Mouse (Mus musculus) adrenal gland, postnatal 14 days (tissue): ENCODE results near the gene Ptprd. TPM values are rescaled to one million over a fixed set of nuclear protein-coding genes. Genes with fewer than 3 reads are reported as not detected.

Experiments
- DNase-seq: peaks from one replicate; pipeline ENCODE4 v3.0.0; 2021; ENCODE audit warnings: mixed read lengths
- total RNA-seq: library from RNA; stranded (reverse); gene quantifications from 2 replicates; pipeline ENCODE4 v1.2.3, GENCODE M21; 2021

Ptprd gene
- total RNA-seq, 1 experiment from 2014 or later: 101 TPM

- DNase-seq: no peak
Measured at GRCm38 (mm10) chr4:77241852-77242455, 969.8 kb downstream of the Ptprd start.

GRCm38 (mm10) chr4:77238144-77238543 is 973.6 kb downstream of the Ptprd start:
- DNase-seq: no peak

- DNase-seq: no peak
Measured at GRCm38 (mm10) chr4:77233243-77233642, 978.5 kb downstream of the Ptprd start.

- DNase-seq: no peak
Measured at GRCm38 (mm10) chr4:77168866-77169265, 1042.9 kb downstream of the Ptprd start.

GRCm38 (mm10) chr4:77157601-77158000 is 1054.2 kb downstream of the Ptprd start:
- DNase-seq: no peak

- DNase-seq: no peak
Measured at GRCm38 (mm10) chr4:77155561-77155960, 1056.2 kb downstream of the Ptprd start.

- DNase-seq: no peak
Measured at GRCm38 (mm10) chr4:77155037-77155436, 1056.7 kb downstream of the Ptprd start.

GRCm38 (mm10) chr4:77124852-77125251 is 1086.9 kb downstream of the Ptprd start:
- DNase-seq: no peak

- no peak for DNase-seq
Measured at GRCm38 (mm10) chr4:77110894-77111293, 1100.9 kb downstream of the Ptprd start.

- no peak for DNase-seq
Measured at GRCm38 (mm10) chr4:77107291-77107690, 1104.5 kb downstream of the Ptprd start.

- peak; percentile 47 for DNase-seq
Measured at GRCm38 (mm10) chr4:77083165-77083564, 1128.6 kb downstream of the Ptprd start.

- no peak for DNase-seq
Measured at GRCm38 (mm10) chr4:77077607-77078006, 1134.2 kb downstream of the Ptprd start.

- no peak for DNase-seq
Measured at GRCm38 (mm10) chr4:77050536-77051207, 1161.1 kb downstream of the Ptprd start.

- no peak for DNase-seq
Measured at GRCm38 (mm10) chr4:77004483-77004882, 1207.3 kb downstream of the Ptprd start.

GRCm38 (mm10) chr4:76996172-76996571 is 1215.6 kb downstream of the Ptprd start:
- no peak for DNase-seq

- DNase-seq: no peak
Measured at GRCm38 (mm10) chr4:76989961-76990360, 1221.8 kb downstream of the Ptprd start.

GRCm38 (mm10) chr4:76977056-76977809 is 1234.5 kb downstream of the Ptprd start:
- DNase-seq: no peak

GRCm38 (mm10) chr4:76948251-76948650 is 1263.5 kb downstream of the Ptprd start:
- peak; percentile 40 for DNase-seq

GRCm38 (mm10) chr4:76941382-76942360 is 1270.1 kb downstream of the Ptprd start:
- DNase-seq: no peak

- DNase-seq: no peak
Measured at GRCm38 (mm10) chr4:76931559-76931958, 1280.2 kb downstream of the Ptprd start.

GRCm38 (mm10) chr4:76913532-76914150 is 1298.1 kb downstream of the Ptprd start:
- DNase-seq: no peak

GRCm38 (mm10) chr4:76901692-76902091 is 1310.1 kb downstream of the Ptprd start:
- DNase-seq: no peak
